Mouse (Mus musculus) liver, adult (tissue): Measurements from ENCODE around the gene Ccnyl1.

Experiments
- GATA4 ChIP-seq: IDR thresholded peaks from 2 replicates; pipeline ENCODE4 v1.6.1; 2014; ENCODE audit warnings: mild to moderate bottlenecking, low read length; ENCODE audit not compliant: insufficient replicate concordance

The Ccnyl1 gene

GRCm38 (mm10) chr1:64690213-64691013, at the start of gene Ccnyl1:
TSS of gene Ccnyl1 (plus strand) at chr1:64690455.
- TF ChIP-seq GATA4 = no peak

GRCm38 (mm10) chr1:64641069-64641468, 49.2 kb upstream of the Ccnyl1 start:
- no peak for TF ChIP-seq GATA4

DNA sequence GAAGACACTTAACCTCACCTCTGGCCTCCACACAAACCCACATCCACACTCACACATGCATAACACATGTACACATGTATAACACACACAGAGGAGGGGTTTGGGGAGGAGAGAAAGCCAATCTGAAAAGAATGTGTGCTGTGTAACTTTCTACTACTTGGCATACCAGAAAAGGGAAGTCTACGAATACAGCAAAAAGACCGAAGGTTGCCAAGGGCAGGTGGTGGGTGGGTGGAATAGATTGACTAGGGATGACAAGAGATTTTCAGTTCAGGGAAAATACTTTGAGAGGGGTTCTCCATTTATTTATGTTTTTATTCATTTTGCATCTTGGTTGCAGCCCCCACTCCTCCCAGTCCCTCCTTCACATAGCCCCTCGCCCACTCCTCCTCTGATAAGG, 45.7 kb upstream of the Ccnyl1 start:
- no peak for TF ChIP-seq GATA4

DNA sequence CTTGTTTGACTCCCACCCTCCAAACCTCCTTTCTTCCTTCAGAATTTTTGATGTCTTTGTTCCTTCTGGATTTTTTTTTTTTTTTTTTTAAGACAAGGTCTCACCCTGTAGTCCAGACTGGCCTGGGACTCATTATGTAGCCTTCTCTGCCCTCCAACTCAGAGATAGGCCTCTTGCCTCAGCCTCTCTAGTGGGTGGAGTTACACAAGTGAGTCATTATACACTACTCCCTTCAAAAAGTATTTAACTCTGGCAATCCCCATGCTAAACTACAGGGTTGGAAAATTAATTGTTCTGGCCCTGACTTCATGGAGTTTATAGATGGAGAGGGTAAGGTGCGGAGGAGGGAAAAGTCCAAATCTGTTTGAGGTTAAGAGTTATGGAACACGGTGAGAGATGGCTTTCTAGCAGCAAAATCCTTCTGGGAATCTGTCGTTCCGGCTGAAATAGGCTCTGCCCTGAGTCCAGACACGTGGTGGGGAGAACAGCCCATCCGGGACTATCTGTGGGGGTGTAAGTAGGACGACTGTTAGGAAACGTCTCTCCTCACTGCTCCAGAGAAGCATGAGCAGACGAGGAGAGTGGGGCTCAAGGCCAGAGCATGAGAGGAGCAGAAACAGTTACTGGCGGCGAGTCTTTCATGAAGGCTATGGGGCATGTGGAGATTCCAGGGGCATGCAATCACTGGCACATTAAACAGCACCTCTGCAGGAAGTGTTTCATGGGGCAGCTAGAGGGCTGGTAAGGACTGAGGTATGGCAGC, 40.7 kb upstream of the Ccnyl1 start:
- no peak for TF ChIP-seq GATA4

DNA sequence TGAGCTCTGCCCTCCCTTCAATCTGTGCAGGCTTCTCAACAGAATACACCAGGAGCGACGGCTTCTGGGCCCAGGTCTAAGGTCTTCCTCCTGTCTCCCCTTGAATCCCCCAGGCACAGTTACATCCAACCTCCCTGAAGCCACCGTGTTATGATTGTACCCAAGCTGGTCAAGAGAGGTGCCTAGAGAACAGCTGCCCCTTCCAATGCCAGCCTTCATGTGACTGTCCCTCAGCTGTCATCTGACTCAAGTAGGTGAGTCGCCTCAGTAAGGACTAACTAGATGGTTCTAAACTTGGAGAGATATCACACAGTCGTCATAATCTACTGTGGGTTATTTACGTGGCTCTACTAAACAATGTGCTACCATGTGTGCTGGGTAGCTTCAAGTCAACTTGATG, 36.6 kb upstream of the Ccnyl1 start:
- no peak for TF ChIP-seq GATA4

- TF ChIP-seq GATA4 = no peak
Observed at GRCm38 (mm10) chr1:64655415-64655814, 34.8 kb upstream of the Ccnyl1 start.

- no peak for TF ChIP-seq GATA4
Observed at GRCm38 (mm10) chr1:64656423-64657129, 33.7 kb upstream of the Ccnyl1 start.

DNA sequence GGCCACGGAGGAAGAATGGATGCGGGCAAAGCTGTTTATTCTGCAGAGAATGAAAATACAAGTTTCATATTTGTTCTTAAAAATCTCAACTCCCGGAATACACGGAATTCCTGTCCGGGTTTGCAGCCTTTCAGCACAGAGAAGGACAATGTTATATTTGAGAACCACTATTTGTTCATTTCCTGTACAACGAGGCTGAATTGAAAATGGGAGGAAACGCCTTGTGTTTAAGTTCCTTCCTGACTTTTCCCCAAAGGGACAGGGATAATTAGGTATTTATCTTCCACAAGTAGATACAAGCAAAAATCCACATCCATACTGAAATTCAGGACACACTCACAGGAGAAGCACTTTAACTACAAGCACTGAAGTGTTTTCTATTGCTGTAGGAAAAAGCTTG, 31.4 kb upstream of the Ccnyl1 start:
- peak; percentile 46; the same call in 1 of the 2 replicates for TF ChIP-seq GATA4

GRCm38 (mm10) chr1:64667111-64667633, 23.1 kb upstream of the Ccnyl1 start:
- TF ChIP-seq GATA4 = no peak

DNA sequence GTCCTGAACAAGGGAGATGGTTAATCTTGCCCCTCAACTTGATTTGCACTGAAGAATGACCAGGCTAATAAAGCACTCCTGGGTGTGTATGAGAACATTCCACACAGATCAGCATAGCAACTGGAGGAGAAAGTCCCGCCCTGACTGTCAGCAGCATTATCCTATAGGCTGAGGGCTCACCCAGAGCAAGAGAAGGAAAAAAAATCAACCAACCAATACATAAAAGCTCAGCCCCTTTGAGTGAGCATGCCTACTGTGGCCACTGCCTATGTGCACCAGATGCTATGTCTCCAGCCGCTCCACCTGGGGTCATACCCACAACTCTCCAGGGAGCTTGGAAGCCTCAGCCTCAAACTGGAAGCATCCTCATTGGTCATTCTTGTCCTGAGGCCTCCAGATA, 20.8 kb upstream of the Ccnyl1 start:
- TF ChIP-seq GATA4 = no peak

DNA sequence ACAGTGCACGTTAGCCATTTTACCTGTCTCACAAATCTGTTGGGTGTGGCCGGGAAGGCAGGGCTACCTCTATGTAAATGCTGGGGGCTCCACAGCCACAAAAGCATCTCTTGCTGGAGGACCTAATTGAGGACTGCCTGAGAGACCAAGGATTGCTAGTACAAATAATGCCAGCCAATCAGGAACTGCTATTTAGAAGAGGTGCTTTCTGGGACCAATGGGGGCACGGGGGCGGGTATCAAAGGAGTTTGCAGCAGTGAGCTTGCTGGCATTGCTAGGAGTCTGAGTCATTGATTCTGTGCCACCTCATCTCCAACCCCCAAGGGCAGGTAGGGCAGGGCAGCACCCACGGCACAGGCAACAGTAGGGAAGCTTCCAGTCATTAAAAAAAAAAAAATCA, 16.3 kb upstream of the Ccnyl1 start:
- no peak for TF ChIP-seq GATA4

DNA sequence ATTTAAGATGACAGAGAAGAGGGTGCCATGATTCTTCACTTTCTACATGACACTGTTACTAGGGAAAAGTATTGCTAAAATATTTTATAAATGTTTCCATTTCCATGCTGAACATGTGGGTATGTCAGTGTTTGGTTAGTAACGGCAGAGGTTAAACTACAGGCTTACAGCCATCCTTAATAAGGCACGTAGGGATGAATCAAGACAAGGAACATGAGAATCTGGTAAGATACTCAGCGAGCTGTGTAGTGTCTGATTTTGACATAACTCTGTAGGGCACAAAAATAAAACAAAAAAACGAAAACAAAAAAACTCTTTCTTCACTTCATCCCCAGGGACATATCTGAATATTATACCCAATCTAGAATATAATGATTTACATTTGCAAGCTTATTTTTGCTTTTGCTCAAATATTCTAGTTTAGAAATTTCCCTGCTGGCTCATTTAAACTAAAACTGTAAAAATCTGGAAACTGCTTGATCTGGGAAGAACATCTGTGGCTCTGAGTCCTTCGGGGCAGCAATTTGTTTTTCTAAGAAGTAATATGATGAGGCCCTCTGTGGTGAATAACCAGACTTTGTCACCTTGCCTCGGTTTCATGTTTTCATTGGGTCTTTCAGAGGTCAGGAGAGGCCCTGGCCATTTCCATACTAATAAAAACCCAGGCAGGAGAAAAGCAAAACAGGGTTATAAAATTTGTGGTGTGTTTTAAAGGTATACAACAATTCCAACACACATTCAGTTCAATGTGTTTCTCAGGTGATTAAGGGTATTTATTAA, 14.0 kb upstream of the Ccnyl1 start:
- no peak for TF ChIP-seq GATA4

DNA sequence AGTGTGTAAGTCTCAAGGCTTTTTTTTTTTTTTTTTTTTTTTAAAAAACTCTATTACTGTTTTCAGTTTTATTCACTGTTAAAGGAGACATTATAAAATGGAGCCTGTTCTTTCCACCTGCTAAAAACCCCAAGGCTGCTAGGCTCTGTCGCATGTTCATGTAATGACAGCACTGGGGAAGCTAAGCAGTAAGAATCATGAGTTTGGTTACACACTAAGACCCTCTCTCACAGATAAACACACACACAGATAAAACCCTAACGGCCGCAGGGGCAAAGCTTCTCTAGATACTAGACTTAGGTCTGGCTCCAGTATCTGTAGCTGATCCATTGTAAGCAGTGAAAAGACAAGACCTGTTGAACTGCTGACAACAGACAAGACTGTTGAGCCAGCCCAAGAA, 8.8 kb upstream of the Ccnyl1 start:
- no peak for TF ChIP-seq GATA4

GRCm38 (mm10) chr1:64683039-64683438, 7.2 kb upstream of the Ccnyl1 start:
- no peak for TF ChIP-seq GATA4

- no peak for TF ChIP-seq GATA4
Observed at GRCm38 (mm10) chr1:64684440-64684839, 5.8 kb upstream of the Ccnyl1 start.
